ENCODE assay signal across 10 mouse cellular contexts in genomic region chr4:125912444-125913049, GRCm38 (mm10).
A peak's percentile ranks its signal among the peaks of the same experiment; 100 is the strongest.
DNase-seq lines count a peak whose midpoint lies in the region; ATAC-seq lines count a peak whose summit lies in the region.
"Had no signal": no experiment of that assay in that cellular context is flagged by ENCODE, and none has a peak within 500 bp of the region (broad histone marks: within the 10 kb centered on the region; RNA-seq: fewer than 3 reads in every experiment).

No protein-coding gene starts in this region.

- no peaks in the 10 kb centered on the region for H3K36me3 ChIP-seq in forebrain, embryonic 16.5 days (ENCODE audit: control insufficient read depth, insufficient read depth)
- H3K36me3 ChIP-seq in midbrain, embryonic 13.5 days: no peaks in the 10 kb centered on the region
- H3K36me3 ChIP-seq: embryonic facial prominence, embryonic 12.5 days had no signal

- H3K27ac ChIP-seq in forebrain, embryonic 16.5 days (ENCODE audit: low read length): no peak overlapping the region
- no peak overlapping the region for H3K27ac ChIP-seq in midbrain, embryonic 13.5 days
- H3K27ac ChIP-seq: embryonic facial prominence, embryonic 12.5 days had no signal

- DNase-seq in right cerebral cortex, adult 18-20 months: peak; percentile 44
- no peak for DNase-seq in right cerebral cortex, postnatal 25 days
- peak; percentile 62 for DNase-seq in c-Kit-positive CD71-positive TER-119-positive erythroid progenitor cells, embryonic 14.5 days (ENCODE audit: low spot score)
- peak; percentile 52 for DNase-seq in kidney, adult 11 months
- peak; percentile 61 to 72 for DNase-seq in left cerebral cortex, postnatal 14 days (ENCODE audit: low spot score in 2 of 2)
- peak; percentile 41 for DNase-seq in thymus, postnatal 0 days (ENCODE audit: low spot score)

- H3K27me3 ChIP-seq in forebrain, embryonic 16.5 days (replicated peaks; ENCODE audit: control insufficient read depth, insufficient read depth, low read length): peaks cover 16% of the 10 kb centered on the region
- H3K27me3 ChIP-seq in midbrain, embryonic 13.5 days: peaks cover 20% of the 10 kb centered on the region

- no peak overlapping the region for H3K4me3 ChIP-seq in forebrain, embryonic 16.5 days (replicated peaks; ENCODE audit: low read length)
- H3K4me3 ChIP-seq in midbrain, embryonic 13.5 days (replicated peaks): no peak overlapping the region
- H3K4me3 ChIP-seq: embryonic facial prominence, embryonic 12.5 days; myocyte had no signal

- intact Hi-C loops in left cerebral cortex, postnatal 14 days (cut with DNase I): no loop called here

- ATAC-seq in forebrain, embryonic 16.5 days: peak; percentile 36; the same call in 1 of the 2 replicates
- ATAC-seq in midbrain, embryonic 13.5 days: peak; percentile 49

- H3K9ac ChIP-seq in forebrain, embryonic 16.5 days (replicated peaks; ENCODE audit: low read depth, low read length): no peak overlapping the region
- H3K9ac ChIP-seq in midbrain, embryonic 13.5 days (replicated peaks): no peak overlapping the region
- H3K9ac ChIP-seq: embryonic facial prominence, embryonic 12.5 days had no signal

- no peak overlapping the region for H3K4me2 ChIP-seq in forebrain, embryonic 16.5 days (ENCODE audit: low read length)
- H3K4me2 ChIP-seq in midbrain, embryonic 13.5 days (replicated peaks): no peak overlapping the region
- H3K4me2 ChIP-seq: embryonic facial prominence, embryonic 12.5 days had no signal

- H3K9me3 ChIP-seq in forebrain, embryonic 16.5 days (ENCODE audit: control insufficient read depth, low read length): no peaks in the 10 kb centered on the region
- no peaks in the 10 kb centered on the region for H3K9me3 ChIP-seq in midbrain, embryonic 13.5 days
- H3K9me3 ChIP-seq: embryonic facial prominence, embryonic 12.5 days had no signal

- 23% methylated on average over 8 of the region's 8 CpGs for WGBS in forebrain, embryonic 16.5 days
- WGBS in midbrain, embryonic 13.5 days: 21% methylated on average over 8 of the region's 8 CpGs

- 0 out of 2 replicates have a peak, but pooled peaks cover 2% of the 10 kb centered on the region for H3K4me1 ChIP-seq in forebrain, embryonic 16.5 days (replicated peaks; ENCODE audit: control insufficient read depth, insufficient read depth, low read length)
- peaks cover 30% of the 10 kb centered on the region for H3K4me1 ChIP-seq in midbrain, embryonic 13.5 days (replicated peaks)
